ENCODE assay signal across 25 mouse cellular contexts in genomic region chr4:47143849-47144248, GRCm38 (mm10). TPM values are rescaled to one million over a fixed set of nuclear protein-coding genes. Genes with fewer than 3 reads are reported as not detected.
A peak's percentile ranks its signal among the peaks of the same experiment; 100 is the strongest.
DNase-seq lines count a peak whose midpoint lies in the region; ATAC-seq lines count a peak whose summit lies in the region.
"Had no signal": no experiment of that assay in that cellular context is flagged by ENCODE, and none has a peak within 500 bp of the region (broad histone marks: within the 10 kb centered on the region; RNA-seq: fewer than 3 reads in every experiment).

No protein-coding gene starts in this region.

- H3K27ac ChIP-seq in hindbrain, embryonic 10.5 days = peak overlapping the region; percentile 57; the same call in 1 of the 2 replicates
- no peak overlapping the region for H3K27ac ChIP-seq in hindbrain, embryonic 13.5 days
- H3K27ac ChIP-seq: embryonic facial prominence, embryonic 10.5 days; embryonic facial prominence, embryonic 12.5 days; forebrain, embryonic 13.5 days had no signal

- ATAC-seq in hindbrain, embryonic 13.5 days (ENCODE audit: low FRiP score) = no peak
- ATAC-seq: activated CD4-positive, CD25-positive, alpha-beta regulatory T cell, adult 4 months; CD4-positive, CD25-positive, alpha-beta regulatory T cell, adult 4 months; forebrain, embryonic 13.5 days; Patski had no signal

- no peaks in the 10 kb centered on the region for H3K27me3 ChIP-seq in hindbrain, embryonic 10.5 days (ENCODE audit: insufficient read depth, poor library complexity, severe bottlenecking)
- H3K27me3 ChIP-seq in hindbrain, embryonic 13.5 days = 0 out of 2 replicates have a peak, but pooled peaks cover 2% of the 10 kb centered on the region
- H3K27me3 ChIP-seq: CH12.LX; forebrain, embryonic 13.5 days; Patski had no signal

- no peaks in the 10 kb centered on the region for H3K9me3 ChIP-seq in hindbrain, embryonic 10.5 days
- H3K9me3 ChIP-seq in hindbrain, embryonic 13.5 days = no peaks in the 10 kb centered on the region
- H3K9me3 ChIP-seq: embryonic facial prominence, embryonic 10.5 days; embryonic facial prominence, embryonic 12.5 days; forebrain, embryonic 13.5 days had no signal

- H3K36me3 ChIP-seq in hindbrain, embryonic 10.5 days = no peaks in the 10 kb centered on the region
- H3K36me3 ChIP-seq in hindbrain, embryonic 13.5 days = no peaks in the 10 kb centered on the region
- H3K36me3 ChIP-seq: embryonic facial prominence, embryonic 10.5 days; embryonic facial prominence, embryonic 12.5 days; G1E had no signal

- no peak overlapping the region for H3K9ac ChIP-seq in hindbrain, embryonic 13.5 days
- H3K9ac ChIP-seq: embryonic facial prominence, embryonic 12.5 days; forebrain, embryonic 13.5 days had no signal

- peaks cover 50% of the 10 kb centered on the region for H3K4me1 ChIP-seq in hindbrain, embryonic 10.5 days (replicated peaks)
- peaks cover 20% of the 10 kb centered on the region for H3K4me1 ChIP-seq in hindbrain, embryonic 13.5 days (replicated peaks)

- no peak overlapping the region for H3K4me3 ChIP-seq in hindbrain, embryonic 10.5 days
- H3K4me3 ChIP-seq in hindbrain, embryonic 13.5 days = no peak overlapping the region
- H3K4me3 ChIP-seq: embryonic facial prominence, embryonic 10.5 days; embryonic facial prominence, embryonic 12.5 days; forebrain, embryonic 13.5 days had no signal

- no peak overlapping the region for H3K4me2 ChIP-seq in hindbrain, embryonic 13.5 days
- H3K4me2 ChIP-seq: embryonic facial prominence, embryonic 12.5 days; forebrain, embryonic 13.5 days had no signal

- intact Hi-C loops in heart, postnatal 14 days (cut with DNase I) = no loop called here

- DNase-seq in heart, adult 11 months = peak; percentile 92
- no peak for DNase-seq in heart, postnatal 14 days
- peak; percentile 44 for DNase-seq in hindbrain, embryonic 10.5 days (ENCODE audit: low spot score)
- DNase-seq in kidney, postnatal 4 days = peak; percentile 38 to 50
- no peak for DNase-seq in kidney, adult 8-10 months
- peak; percentile 10 for DNase-seq in urinary bladder, postnatal 14 days (ENCODE audit: low spot score)
- no peak for DNase-seq in urinary bladder, postnatal 10 days (ENCODE audit: low spot score)
- DNase-seq: adrenal gland, adult 8-10 months; adrenal gland, postnatal 14 days; adrenal gland, postnatal 36 days; B cell, adult 2 months; cerebellum, adult 11-12 months; cerebellum, adult 2 months; cerebellum, adult 9-10 months; cerebellum, postnatal 10 days; cerebellum, postnatal 25 days had no signal

- WGBS in hindbrain, embryonic 10.5 days = 70% methylated on average over 6 of the region's 6 CpGs
- 76% methylated on average over 6 of the region's 6 CpGs for WGBS in hindbrain, embryonic 13.5 days

RNA-seq across cellular contexts. Expression of gene Galnt12, which starts 52.1 kb away (rescaled TPM):
- total RNA-seq in heart, postnatal 14 days (2021) = under 1 TPM; 0.57 to 0.73 TPM
- polyA plus RNA-seq in hindbrain, embryonic 10.5 days (2016; fragmentation: Nextera tagmentation; extraction: Ambion mirVana) = 2.5 and 3.6 TPM in 2 replicates
- polyA plus RNA-seq in hindbrain, embryonic 13.5 days (2015; fragmentation: Nextera tagmentation; extraction: Ambion mirVana) = 1.1 and 1.5 TPM in 2 replicates
- total RNA-seq: G1E had no signal
- polyA plus RNA-seq: G1E had no signal

Comparison
In these comparisons a context has a peak if more than half of its experiments do, and no peak if none do; other contexts are left out.
1. DNase-seq: peak in heart, adult 11 months (single experiment), hindbrain, embryonic 10.5 days (single experiment), kidney, postnatal 4 days (2 of 2) and urinary bladder, postnatal 14 days (single experiment); none in heart, postnatal 14 days (0 of 2), kidney, adult 8-10 months (0 of 2) and urinary bladder, postnatal 10 days (single experiment).